Mouse (Mus musculus) megakaryocyte progenitor cell, adult 5-6 weeks (primary cell): ENCODE measurements around the gene Aldob. TPM values are rescaled to one million over a fixed set of nuclear protein-coding genes. Genes with fewer than 3 reads are reported as not detected.
A peak's percentile ranks its signal among the peaks of the same experiment; 100 is the strongest.
"Not testable (repeated sequence)": the region's sequence is repeated elsewhere in the genome, so short reads cannot be mapped to it uniquely, and the experiment has no call there.

ENCODE experiments used
- ATAC-seq: replicated peaks from 2 replicates; pipeline ENCODE4 v1.8.0; 2016; ENCODE audit warnings: mild to moderate bottlenecking, moderate TSS enrichment, inconsistent platforms; ENCODE audit not compliant: poor library complexity
- total RNA-seq, 2 experiments: library from RNA; stranded (forward) in 1 of 2; stranded (reverse) in 1 of 2; fragments of 157-497, 149-512 nt in 1 of 2; fragments of 200-1000 nt in 1 of 2; gene quantifications; 2 replicates each; pipeline versions ENCODE4 v1.2.3 to v1.2.4; 2015 to 2017

The Aldob gene
- total RNA-seq, 2 experiments from 2014 or later = not detected

- ATAC-seq = no peak
Observed at GRCm38 (mm10) chr4:49536671-49537070, 12.7 kb downstream of the Aldob start.

- no peak for ATAC-seq
Observed at GRCm38 (mm10) chr4:49535675-49536294, 13.6 kb downstream of the Aldob start.

- ATAC-seq = no peak
Observed at GRCm38 (mm10) chr4:49535036-49535435, 14.3 kb downstream of the Aldob start.

- ATAC-seq = no peak
Observed at GRCm38 (mm10) chr4:49522576-49522975, 26.8 kb downstream of the Aldob start.

- peak; percentile 40 for ATAC-seq
Observed at GRCm38 (mm10) chr4:49521346-49521745, 28.0 kb downstream of the Aldob start.

- ATAC-seq = peak; percentile 91
Observed at GRCm38 (mm10) chr4:49520572-49521340, 28.6 kb downstream of the Aldob start, which contains the start of the genes Mrpl50 and Zfp189. TSS of gene Mrpl50 (minus strand) at chr4:49521093. TSS of gene Zfp189 (plus strand) at chr4:49521176.

GRCm38 (mm10) chr4:49519476-49519875 lies 29.9 kb downstream of the Aldob start:
- peak; percentile 40 for ATAC-seq

GRCm38 (mm10) chr4:49514441-49514840 lies 34.9 kb downstream of the Aldob start:
- no peak for ATAC-seq

GRCm38 (mm10) chr4:49512636-49513035 lies 36.7 kb downstream of the Aldob start:
- ATAC-seq = no peak

- not testable (repeated sequence) for ATAC-seq
Observed at GRCm38 (mm10) chr4:49510236-49510835, 39.0 kb downstream of the Aldob start.

GRCm38 (mm10) chr4:49509183-49509582 lies 40.2 kb downstream of the Aldob start:
- no peak for ATAC-seq

- ATAC-seq = no peak
Observed at GRCm38 (mm10) chr4:49506386-49506785, 43.0 kb downstream of the Aldob start, which contains the start of gene Baat. TSS of gene Baat (minus strand) at chr4:49506557.

- ATAC-seq = no peak
Observed at GRCm38 (mm10) chr4:49503563-49503962, 45.8 kb downstream of the Aldob start.

Other genes starting within 250 kb of the Aldob start
- not detected in 2 replicates for gene Acnat2, start 141.4 kb downstream of the Aldob start, total RNA-seq (2015)
- not detected in 2 replicates for gene Acnat2, start 141.4 kb downstream of the Aldob start, total RNA-seq (2017)
- not detected in 2 replicates for gene Acnat1, start 75.6 kb downstream of the Aldob start, total RNA-seq (2015)
- gene Acnat1, start 75.6 kb downstream of the Aldob start, total RNA-seq (2017) = not detected in 2 replicates
- not detected in 2 replicates for gene Baat, start 43.0 kb downstream of the Aldob start, total RNA-seq (2015)
- not detected in 2 replicates for gene Baat, start 43.0 kb downstream of the Aldob start, total RNA-seq (2017)
- gene Mrpl50, start 28.5 kb downstream of the Aldob start, total RNA-seq (2015) = 45.5 and 50.4 TPM in 2 replicates
- gene Mrpl50, start 28.5 kb downstream of the Aldob start, total RNA-seq (2017) = 35.6 and 44.8 TPM in 2 replicates
- gene Zfp189, start 28.4 kb downstream of the Aldob start, total RNA-seq (2015) = 8.7 and 9.7 TPM in 2 replicates
- gene Zfp189, start 28.4 kb downstream of the Aldob start, total RNA-seq (2017) = 4.0 and 7.6 TPM in 2 replicates
- gene Tmem246, start 48.3 kb upstream of the Aldob start, total RNA-seq (2015) = 0.35 and 0.61 TPM in 2 replicates
- gene Tmem246, start 48.3 kb upstream of the Aldob start, total RNA-seq (2017) = 0.08 and 0.20 TPM in 2 replicates
- 39.5 and 42.9 TPM in 2 replicates for gene Rnf20, start 82.5 kb upstream of the Aldob start, total RNA-seq (2015)
- 121 and 156 TPM in 2 replicates for gene Rnf20, start 82.5 kb upstream of the Aldob start, total RNA-seq (2017)
- gene Ppp3r2, start 132.5 kb upstream of the Aldob start, total RNA-seq (2015) = not detected in 2 replicates
- not detected in 2 replicates for gene Ppp3r2, start 132.5 kb upstream of the Aldob start, total RNA-seq (2017)